Mouse (Mus musculus): ENCODE results near the gene Olfr319.

DNA sequence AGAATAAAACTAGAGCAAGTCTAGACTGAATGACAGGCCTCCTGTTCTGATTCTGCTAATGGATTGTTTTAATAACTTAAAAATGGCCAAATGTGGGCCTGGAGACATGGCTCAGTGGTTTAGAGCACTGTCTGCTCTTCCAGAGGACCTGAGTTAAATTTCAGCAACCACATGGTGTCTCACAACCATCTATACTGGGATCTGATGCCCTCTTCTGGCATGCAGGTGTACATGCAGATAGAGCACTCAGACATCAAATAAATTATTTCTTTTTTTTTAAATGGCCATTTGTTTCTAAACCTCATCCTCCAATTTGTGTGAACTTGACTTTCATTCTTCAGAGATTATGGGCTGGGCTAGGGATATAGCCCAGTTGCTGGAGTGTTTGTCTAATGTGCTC, 29.7 kb upstream of the Olfr319 start:
- TF ChIP-seq USF1 (IDR thresholded peaks at IDR 0.05; ENCODE audit: low read depth, low read length) (no peak), TBP (conservative IDR thresholded peaks at IDR 0.05; ENCODE audit: low read depth, low read length) (no peak), ZC3H11A (IDR thresholded peaks at IDR 0.05; ENCODE audit: low read depth, low read length) (no peak), CTCF (conservative IDR thresholded peaks at IDR 0.05 in 1 of 2, IDR thresholded peaks at IDR 0.05 in 1 of 2; ENCODE audit: low read depth in 2 of 2, low read length in 2 of 2) (peak in 1 of 2 experiments; percentile 64; a peak in 2 of 4 replicates), POLR2A (IDR thresholded peaks at IDR 0.05; ENCODE audit: low read depth, low read length) (no peak), KAT2A (IDR thresholded peaks at IDR 0.05; ENCODE audit: insufficient replicate concordance, low read length) (no peak), EP300 (IDR thresholded peaks at IDR 0.05; ENCODE audit: low read length) (no peak), TCF12 (IDR thresholded peaks at IDR 0.05; ENCODE audit: low read depth, low read length) (no peak), HCFC1 (IDR thresholded peaks at IDR 0.05; ENCODE audit: low read depth, low read length) (no peak), USF2 (conservative IDR thresholded peaks at IDR 0.05; ENCODE audit: low read depth, low read length) (no peak), MAX (IDR thresholded peaks at IDR 0.05; ENCODE audit: low read length) (no peak)
